9 mouse cellular contexts compared by ENCODE assay signal in genomic region chr4:46448886-46449285, GRCm38 (mm10). TPM values are rescaled to one million over a fixed set of nuclear protein-coding genes. Genes with fewer than 3 reads are reported as not detected.
DNase-seq lines count a peak whose midpoint lies in the region; ATAC-seq and TF ChIP-seq lines count a peak whose summit lies in the region.
"Had no signal": no experiment of that assay in that cellular context is flagged by ENCODE, and none has a peak within 500 bp of the region (broad histone marks: within the 10 kb centered on the region; RNA-seq: fewer than 3 reads in every experiment).

No protein-coding gene starts in this region.

- no peaks in the 10 kb centered on the region for H3K9me3 ChIP-seq in heart, embryonic 16.5 days (replicated peaks; ENCODE audit: control insufficient read depth, low read length)
- no peaks in the 10 kb centered on the region for H3K9me3 ChIP-seq in lung, postnatal 0 days (ENCODE audit: low read length)

- DNase-seq in heart, adult 8-10 months (ENCODE audit: low spot score) = no peak
- DNase-seq in cerebellum, adult 18-20 months = peak; percentile 74
- peak; percentile 80 to 85 for DNase-seq in cerebellum, postnatal 25 days
- DNase-seq in lung, postnatal 0 days (ENCODE audit: low spot score) = no peak
- DNase-seq in kidney, adult 18-20 months = no peak
- DNase-seq: adrenal gland, postnatal 25 days; lung, adult 18-20 months had no signal

- H3K9ac ChIP-seq in heart, embryonic 16.5 days (ENCODE audit: low read length) = peak overlapping the region; percentile 4; the same call in 1 of the 2 replicates
- no peak overlapping the region for H3K9ac ChIP-seq in lung, postnatal 0 days (replicated peaks; ENCODE audit: low read depth)

- H3K27me3 ChIP-seq in heart, embryonic 16.5 days (ENCODE audit: control insufficient read depth, insufficient read depth, low read length) = no peaks in the 10 kb centered on the region
- no peaks in the 10 kb centered on the region for H3K27me3 ChIP-seq in lung, postnatal 0 days (replicated peaks; ENCODE audit: insufficient read depth, low read length)

- TF ChIP-seq EP300 in lung, postnatal 0 days (IDR thresholded peaks at IDR 0.05) = no peak

- no peak overlapping the region for H3K4me3 ChIP-seq in heart, embryonic 16.5 days (ENCODE audit: low read length)
- no peak overlapping the region for H3K4me3 ChIP-seq in lung, postnatal 0 days (ENCODE audit: low read depth, low read length)

- peak overlapping the region; percentile 2; the same call in 1 of the 2 replicates for H3K27ac ChIP-seq in heart, embryonic 16.5 days (ENCODE audit: low read length)
- H3K27ac ChIP-seq in lung, postnatal 0 days (ENCODE audit: low read length) = no peak overlapping the region

- no peak for TF ChIP-seq CTCF in lung, postnatal 0 days (IDR thresholded peaks at IDR 0.05)

- peaks cover 21% of the 10 kb centered on the region for H3K4me1 ChIP-seq in heart, embryonic 16.5 days (ENCODE audit: control insufficient read depth, insufficient read depth, low read length)
- H3K4me1 ChIP-seq in lung, postnatal 0 days (ENCODE audit: insufficient read depth, low read depth, low read length) = peaks cover 14% of the 10 kb centered on the region; the same call in 1 of the 2 replicates

- 28% methylated on average over 6 of the region's 6 CpGs for WGBS in heart, embryonic 16.5 days
- WGBS in lung, postnatal 0 days = 55% methylated on average over 6 of the region's 6 CpGs

- no peak for ATAC-seq in heart, embryonic 16.5 days (replicated peaks; ENCODE audit: extremely low read depth, insufficient read depth, low FRiP score)
- peak; percentile 27 for ATAC-seq in megakaryocyte-erythroid progenitor cell, adult 5-6 weeks (replicated peaks; ENCODE audit: low FRiP score, low TSS enrichment, poor library complexity, severe bottlenecking)
- no peak for ATAC-seq in lung, postnatal 0 days

- no peak overlapping the region for H3K4me2 ChIP-seq in heart, embryonic 16.5 days (ENCODE audit: low read depth, low read length)
- H3K4me2 ChIP-seq in lung, postnatal 0 days (replicated peaks; ENCODE audit: low read depth, low read length) = no peak overlapping the region

- no peaks in the 10 kb centered on the region for H3K36me3 ChIP-seq in heart, embryonic 16.5 days (ENCODE audit: control insufficient read depth, insufficient read depth)
- no peaks in the 10 kb centered on the region for H3K36me3 ChIP-seq in lung, postnatal 0 days (ENCODE audit: insufficient read depth, low read length)

RNA-seq across cellular contexts. Expression of gene Anp32b, which starts 1.8 kb away (rescaled TPM):
- 149 and 156 TPM in 2 replicates for polyA plus RNA-seq in heart, embryonic 16.5 days (2015; fragmentation: Nextera tagmentation; extraction: Ambion mirVana)
- 10 to 100 TPM; 59.5 to 64.7 (median 61.5) TPM for total RNA-seq in heart, adult 8-10 months (2022)
- 736 and 1,006 TPM in 2 replicates for total RNA-seq in megakaryocyte-erythroid progenitor cell, adult 5-6 weeks (2014; fragmentation: Nextera tagmentation)
- total RNA-seq in megakaryocyte-erythroid progenitor cell, adult 5-6 weeks (2017) = 180 and 265 TPM in 2 replicates
- 81.3 and 91.0 TPM in 2 replicates for polyA plus RNA-seq in lung, postnatal 0 days (2015; fragmentation: Nextera tagmentation; extraction: Ambion mirVana)

RNA-seq across cellular contexts. Expression of gene Hemgn, which starts 35.6 kb away (rescaled TPM):
- 1.1 and 1.8 TPM in 2 replicates for polyA plus RNA-seq in heart, embryonic 16.5 days (2015; fragmentation: Nextera tagmentation; extraction: Ambion mirVana)
- under 1 TPM in 1 of 4 experiments, not detected in 3; 0.37 TPM for total RNA-seq in heart, adult 8-10 months (2022)
- total RNA-seq in megakaryocyte-erythroid progenitor cell, adult 5-6 weeks (2014; fragmentation: Nextera tagmentation) = 120 and 199 TPM in 2 replicates
- 129 and 182 TPM in 2 replicates for total RNA-seq in megakaryocyte-erythroid progenitor cell, adult 5-6 weeks (2017)
- polyA plus RNA-seq in lung, postnatal 0 days (2015; fragmentation: Nextera tagmentation; extraction: Ambion mirVana) = 0.73 and 1.0 TPM in 2 replicates
- total RNA-seq: adrenal gland, postnatal 25 days had no signal

RNA-seq across cellular contexts. Expression of gene Nans, which starts 40.2 kb away (rescaled TPM):
- 52.1 and 62.3 TPM in 2 replicates for polyA plus RNA-seq in heart, embryonic 16.5 days (2015; fragmentation: Nextera tagmentation; extraction: Ambion mirVana)
- total RNA-seq in heart, adult 8-10 months (2022) = 10 to 100 TPM; 12.1 to 16.8 (median 15.6) TPM
- total RNA-seq in megakaryocyte-erythroid progenitor cell, adult 5-6 weeks (2014; fragmentation: Nextera tagmentation) = 58.0 and 77.3 TPM in 2 replicates
- total RNA-seq in megakaryocyte-erythroid progenitor cell, adult 5-6 weeks (2017) = 57.8 and 68.7 TPM in 2 replicates
- polyA plus RNA-seq in lung, postnatal 0 days (2015; fragmentation: Nextera tagmentation; extraction: Ambion mirVana) = 48.2 and 52.4 TPM in 2 replicates

RNA-seq across cellular contexts. Expression of gene Trmo, which starts 59.6 kb away (rescaled TPM):
- 8.6 and 11.1 TPM in 2 replicates for polyA plus RNA-seq in heart, embryonic 16.5 days (2015; fragmentation: Nextera tagmentation; extraction: Ambion mirVana)
- 1 to 10 TPM; 2.1 to 3.7 (median 3.2) TPM for total RNA-seq in heart, adult 8-10 months (2022)
- total RNA-seq in megakaryocyte-erythroid progenitor cell, adult 5-6 weeks (2014; fragmentation: Nextera tagmentation) = 5.6 and 10.7 TPM in 2 replicates
- total RNA-seq in megakaryocyte-erythroid progenitor cell, adult 5-6 weeks (2017) = 8.9 and 11.4 TPM in 2 replicates
- 8.2 and 8.3 TPM in 2 replicates for polyA plus RNA-seq in lung, postnatal 0 days (2015; fragmentation: Nextera tagmentation; extraction: Ambion mirVana)

Comparison
In these comparisons a context has a peak if more than half of its experiments do, and no peak if none do; other contexts are left out.
1. DNase-seq: peak in cerebellum, adult 18-20 months (2 of 2) and cerebellum, postnatal 25 days (2 of 2); none in heart, adult 8-10 months (single experiment), lung, postnatal 0 days (single experiment) and kidney, adult 18-20 months (single experiment).
2. RNA of gene Hemgn, which starts 35.6 kb away (total RNA-seq): 120 to 199 TPM in megakaryocyte-erythroid progenitor cell, adult 5-6 weeks; 0.37 TPM in heart, adult 8-10 months; every median in the first group is over 10 times any median in the second.